Mouse (Mus musculus): ENCODE measurements around the gene Gm27179. TPM values are rescaled to one million over a fixed set of nuclear protein-coding genes. Genes with fewer than 3 reads are reported as not detected.
"Not testable (repeated sequence)": the region's sequence is repeated elsewhere in the genome, so short reads cannot be mapped to it uniquely, and the experiment has no call there.

Gm27179 gene
- polyA plus RNA-seq, 1 experiment = not detected

DNA sequence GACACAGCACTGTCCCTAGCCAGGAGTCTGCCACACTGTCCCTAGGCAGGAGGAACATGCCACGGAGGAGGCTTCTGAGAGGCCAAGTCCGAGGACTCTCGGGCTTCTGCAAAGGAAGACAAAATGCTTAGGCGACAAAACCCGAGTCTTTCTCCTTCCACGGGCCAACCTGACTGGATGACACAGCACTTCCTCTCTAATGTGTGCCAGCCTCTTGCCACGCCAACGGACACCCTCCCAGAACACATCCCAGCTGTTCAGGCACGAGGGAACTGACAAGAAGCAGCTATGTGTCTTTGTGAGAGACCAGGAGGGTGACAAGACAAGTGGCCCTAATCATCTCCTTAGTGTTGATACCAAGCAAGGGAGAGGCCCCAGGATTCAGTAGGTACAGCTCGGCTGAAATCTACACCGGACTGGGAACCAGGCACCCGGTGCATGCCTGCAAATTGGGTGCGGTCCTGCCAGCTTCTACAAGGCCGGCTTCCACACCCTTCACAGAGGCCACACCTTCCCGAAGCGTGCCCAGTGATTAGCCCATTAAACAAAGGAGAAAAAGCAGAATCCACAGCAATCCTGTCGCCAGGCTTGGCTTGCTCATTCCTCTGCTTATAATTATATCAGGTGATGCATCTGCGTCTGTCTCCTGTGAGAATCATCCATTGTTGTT lies 26.7 kb downstream of the Gm27179 start:
- not testable (repeated sequence) for H3K36me3 ChIP-seq (ENCODE audit: control insufficient read depth, insufficient read depth, low read length, poor library complexity, severe bottlenecking); H3K9me3 ChIP-seq (replicated peaks; ENCODE audit: control insufficient read depth, insufficient read depth, low read length, poor library complexity, severe bottlenecking)

DNA sequence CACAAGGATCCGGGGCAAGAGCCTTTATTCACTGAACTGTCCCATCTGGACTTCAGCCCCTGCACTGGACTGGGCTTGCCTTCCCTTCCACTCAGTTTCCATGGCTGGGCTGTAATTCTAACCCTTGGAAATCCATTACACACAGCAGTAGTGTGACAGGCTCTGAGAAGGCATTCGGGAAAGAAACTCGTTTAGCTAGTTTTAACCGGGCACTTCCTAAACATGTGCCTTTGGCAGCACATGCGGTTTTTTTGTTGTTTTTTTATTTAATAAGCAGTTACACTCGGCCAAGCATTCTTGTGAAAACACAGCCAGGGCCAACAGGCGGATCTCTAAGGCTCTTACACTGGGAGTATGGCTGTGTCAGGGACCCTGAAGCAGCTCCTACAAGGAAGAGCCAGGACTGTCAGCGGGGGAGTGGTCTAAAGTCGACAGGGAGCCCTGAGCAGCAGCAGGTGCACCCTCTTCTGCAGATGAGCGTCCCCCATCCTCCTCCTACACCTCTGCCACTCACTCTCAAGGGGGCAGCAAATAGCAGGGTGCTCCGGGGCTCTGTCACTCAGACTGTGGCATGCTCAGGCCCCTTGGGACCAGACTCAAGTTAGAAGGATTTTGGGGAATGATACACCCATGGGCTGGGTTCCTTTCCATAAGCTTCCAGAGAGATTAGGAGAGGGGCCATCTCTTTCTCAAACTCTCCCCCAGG lies 38.3 kb downstream of the Gm27179 start:
- H3K27me3 ChIP-seq (ENCODE audit: control insufficient read depth, insufficient read depth, low read length, poor library complexity, severe bottlenecking); H3K4me3 ChIP-seq (ENCODE audit: low read depth, low read length); H3K9ac ChIP-seq (ENCODE audit: low read depth, poor library complexity, severe bottlenecking); H3K9me3 ChIP-seq (replicated peaks; ENCODE audit: control insufficient read depth, insufficient read depth, low read length, poor library complexity, severe bottlenecking); H3K4me1 ChIP-seq (ENCODE audit: control insufficient read depth, insufficient read depth, low read length); H3K27ac ChIP-seq (ENCODE audit: insufficient read depth, low read length); H3K36me3 ChIP-seq (ENCODE audit: control insufficient read depth, insufficient read depth, low read length, poor library complexity, severe bottlenecking): not testable (repeated sequence)

More for the DNA sequence above, 26.7 kb downstream of the Gm27179 start:
- H3K27ac ChIP-seq (ENCODE audit: insufficient read depth, low read length); H3K27me3 ChIP-seq (ENCODE audit: control insufficient read depth, insufficient read depth, low read length, poor library complexity, severe bottlenecking); H3K9ac ChIP-seq (ENCODE audit: low read depth, poor library complexity, severe bottlenecking); H3K4me3 ChIP-seq (ENCODE audit: low read depth, low read length); H3K4me1 ChIP-seq (ENCODE audit: control insufficient read depth, insufficient read depth, low read length): not testable (repeated sequence)

DNA sequence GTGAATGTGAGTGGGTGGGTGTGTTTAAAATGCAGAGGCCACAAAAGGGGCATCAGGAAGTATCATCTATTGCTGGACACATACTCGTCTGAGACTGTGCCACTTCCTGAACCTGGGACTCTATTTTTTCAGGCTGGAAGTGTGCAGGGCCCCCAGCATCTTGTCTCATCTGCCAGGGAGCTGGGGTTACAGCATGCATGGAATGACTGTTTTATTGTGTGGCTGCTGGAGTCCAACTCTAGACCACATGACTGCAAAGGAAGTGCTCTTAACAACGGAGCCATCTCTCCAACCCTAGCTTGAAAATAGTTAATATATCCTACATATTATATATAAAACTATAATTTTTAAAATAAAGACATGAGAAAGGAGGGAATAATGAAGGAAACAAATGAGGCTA lies 39.0 kb downstream of the Gm27179 start:
- not testable (repeated sequence) for H3K27ac ChIP-seq (ENCODE audit: insufficient read depth, low read length); H3K27me3 ChIP-seq (ENCODE audit: control insufficient read depth, insufficient read depth, low read length, poor library complexity, severe bottlenecking); H3K9me3 ChIP-seq (replicated peaks; ENCODE audit: control insufficient read depth, insufficient read depth, low read length, poor library complexity, severe bottlenecking); H3K9ac ChIP-seq (ENCODE audit: low read depth, poor library complexity, severe bottlenecking); H3K4me1 ChIP-seq (ENCODE audit: control insufficient read depth, insufficient read depth, low read length); H3K36me3 ChIP-seq (ENCODE audit: control insufficient read depth, insufficient read depth, low read length, poor library complexity, severe bottlenecking); H3K4me3 ChIP-seq (ENCODE audit: low read depth, low read length)

DNA sequence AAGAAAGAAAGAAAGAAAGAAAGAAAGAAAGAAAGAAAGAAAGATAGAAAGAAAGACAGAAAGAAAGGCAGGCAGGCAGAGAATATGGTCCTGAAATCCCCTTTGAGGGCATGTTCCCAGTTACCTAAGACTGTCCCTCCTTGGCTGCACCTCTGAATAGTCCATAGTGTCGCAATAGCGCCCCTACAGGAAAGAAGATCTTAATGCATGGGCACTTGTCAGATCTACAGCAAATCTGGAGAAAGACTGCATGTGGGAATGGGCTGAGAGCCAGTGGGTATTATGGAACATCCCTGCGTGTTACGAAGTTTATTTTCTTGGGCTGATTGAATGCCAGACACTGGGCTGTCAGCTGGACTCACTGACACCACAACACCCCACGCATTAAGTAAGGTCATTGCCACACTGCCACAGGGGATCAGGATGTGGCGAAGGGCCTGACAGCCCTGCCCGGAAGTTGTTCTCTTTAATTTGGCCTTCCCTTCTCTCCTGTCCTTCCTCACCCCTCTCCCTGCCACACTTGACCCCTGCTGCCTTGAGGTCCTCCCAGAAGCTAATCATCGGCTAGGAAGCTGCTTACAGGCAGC lies 42.1 kb downstream of the Gm27179 start:
- H3K4me1 ChIP-seq (ENCODE audit: control insufficient read depth, insufficient read depth, low read length); H3K27ac ChIP-seq (ENCODE audit: insufficient read depth, low read length); H3K9ac ChIP-seq (ENCODE audit: low read depth, poor library complexity, severe bottlenecking); H3K36me3 ChIP-seq (ENCODE audit: control insufficient read depth, insufficient read depth, low read length, poor library complexity, severe bottlenecking); H3K9me3 ChIP-seq (replicated peaks; ENCODE audit: control insufficient read depth, insufficient read depth, low read length, poor library complexity, severe bottlenecking); H3K27me3 ChIP-seq (ENCODE audit: control insufficient read depth, insufficient read depth, low read length, poor library complexity, severe bottlenecking); H3K4me3 ChIP-seq (ENCODE audit: low read depth, low read length): not testable (repeated sequence)

DNA sequence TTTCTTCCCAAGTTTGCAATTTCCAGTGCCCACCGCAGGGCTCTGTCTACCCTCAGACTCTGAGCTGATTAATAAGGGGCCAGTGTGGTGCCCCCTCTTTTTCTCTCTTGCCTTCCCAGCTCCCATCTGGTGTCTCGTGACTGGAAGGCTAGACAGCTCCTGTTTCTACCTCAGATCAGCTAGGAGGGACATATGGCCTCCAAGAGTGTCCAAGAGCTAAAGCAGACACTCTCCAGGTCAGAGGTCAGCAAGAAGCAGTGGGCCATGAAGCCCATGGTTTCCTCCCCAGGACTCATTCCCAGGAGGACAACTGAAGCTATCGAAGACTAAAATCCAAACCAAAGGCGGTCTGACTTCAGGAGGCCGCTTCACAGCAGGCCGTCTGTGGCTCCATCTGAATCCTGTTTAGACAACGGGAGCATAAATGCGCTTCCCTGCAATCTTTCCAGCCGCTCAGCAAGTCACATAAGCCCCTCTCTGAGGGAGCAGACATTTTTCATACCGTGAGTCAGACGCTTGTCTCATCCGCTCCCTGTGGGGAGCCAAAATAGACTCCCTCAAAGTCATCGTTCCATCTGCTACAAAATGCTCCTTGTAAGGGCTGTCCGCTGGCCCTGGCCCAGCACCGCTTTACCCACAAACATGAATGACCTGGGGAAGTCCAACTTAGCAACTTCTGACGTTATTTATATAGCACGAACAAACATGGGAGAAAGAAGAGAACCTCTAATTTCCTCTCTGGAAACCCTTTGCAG lies 44.6 kb downstream of the Gm27179 start:
- H3K4me3 ChIP-seq (ENCODE audit: low read depth, low read length); H3K9me3 ChIP-seq (replicated peaks; ENCODE audit: control insufficient read depth, insufficient read depth, low read length, poor library complexity, severe bottlenecking); H3K9ac ChIP-seq (ENCODE audit: low read depth, poor library complexity, severe bottlenecking); H3K27me3 ChIP-seq (ENCODE audit: control insufficient read depth, insufficient read depth, low read length, poor library complexity, severe bottlenecking); H3K4me1 ChIP-seq (ENCODE audit: control insufficient read depth, insufficient read depth, low read length); H3K36me3 ChIP-seq (ENCODE audit: control insufficient read depth, insufficient read depth, low read length, poor library complexity, severe bottlenecking); H3K27ac ChIP-seq (ENCODE audit: insufficient read depth, low read length): not testable (repeated sequence)

DNA sequence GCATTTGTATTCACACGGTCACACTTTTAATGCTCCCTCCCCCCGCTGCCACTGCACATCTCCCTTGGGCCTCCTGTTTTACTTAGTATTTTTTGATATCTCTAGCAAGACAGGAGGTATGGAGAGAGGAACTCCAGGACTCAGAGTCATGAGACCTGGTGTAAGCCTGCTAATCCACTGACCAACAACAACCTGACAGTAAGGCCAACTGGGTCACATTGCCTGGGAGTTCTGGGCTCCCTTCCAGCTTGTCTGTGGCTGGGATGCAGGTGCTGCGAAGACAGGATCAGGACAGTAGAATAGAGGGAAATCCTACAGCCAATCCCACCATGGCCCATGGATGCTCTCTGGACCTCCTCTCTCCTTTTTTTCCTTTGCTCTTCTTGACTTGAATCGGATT lies 47.9 kb downstream of the Gm27179 start:
- not testable (repeated sequence) for H3K4me3 ChIP-seq (ENCODE audit: low read depth, low read length); H3K9me3 ChIP-seq (replicated peaks; ENCODE audit: control insufficient read depth, insufficient read depth, low read length, poor library complexity, severe bottlenecking); H3K4me1 ChIP-seq (ENCODE audit: control insufficient read depth, insufficient read depth, low read length); H3K9ac ChIP-seq (ENCODE audit: low read depth, poor library complexity, severe bottlenecking); H3K27ac ChIP-seq (ENCODE audit: insufficient read depth, low read length); H3K36me3 ChIP-seq (ENCODE audit: control insufficient read depth, insufficient read depth, low read length, poor library complexity, severe bottlenecking); H3K27me3 ChIP-seq (ENCODE audit: control insufficient read depth, insufficient read depth, low read length, poor library complexity, severe bottlenecking)

Other genes with a start within 250 kb of the Gm27179 start
- 0.49 TPM in 1 of 2 replicates, not detected in the other for gene Synb, start 218.2 kb downstream of the Gm27179 start, polyA plus RNA-seq (2011; ENCODE audit: insufficient read depth, insufficient read length, low read depth, missing spikeins)
- gene Gm16867, start 9.2 kb downstream of the Gm27179 start, polyA plus RNA-seq (2011; ENCODE audit: insufficient read depth, insufficient read length, low read depth, missing spikeins) = not detected in 2 replicates
- 3.8 and 4.6 TPM in 2 replicates for gene Entpd4b, start 42.9 kb upstream of the Gm27179 start, polyA plus RNA-seq (2011; ENCODE audit: insufficient read depth, insufficient read length, low read depth, missing spikeins)

Measured in ES-Bruce4 (cell line).